Mouse (Mus musculus): ENCODE data around the gene Mrvi1. TPM values are rescaled to one million over a fixed set of nuclear protein-coding genes. Genes with fewer than 3 reads are reported as not detected.

Gene Mrvi1
- polyA plus RNA-seq, 1 experiment from 2014 or later, result 6.6 TPM

DNA sequence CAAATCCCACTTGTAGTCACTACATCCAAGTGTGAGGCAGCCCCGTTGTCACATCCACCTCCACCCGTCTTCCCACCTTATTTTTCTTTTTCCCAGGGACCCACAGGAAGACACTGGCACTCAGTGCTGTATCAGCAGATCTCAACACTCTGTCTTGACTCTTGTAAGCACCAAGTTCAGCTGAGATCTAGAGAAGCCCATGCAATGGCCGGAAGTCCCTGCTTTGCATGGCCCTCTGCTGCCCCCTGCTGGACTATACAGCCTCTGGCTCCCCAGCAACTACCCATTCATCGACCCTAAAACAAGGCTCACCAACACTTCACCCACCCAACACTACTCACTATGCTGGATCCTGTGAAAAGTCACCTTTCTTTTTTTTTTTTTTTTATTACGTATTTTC is 32.6 kb upstream of the Mrvi1 start:
- Histone ChIP-seq H3K4me1 (ENCODE audit: control insufficient read depth, insufficient read depth, low read length) (0 out of 2 replicates have a peak, but pooled peaks cover 2% of the 10 kb centered on the region), H3K36me3 (ENCODE audit: control insufficient read depth, insufficient read depth, low read length) (no peaks in the 10 kb centered on the region), H3K27me3 (ENCODE audit: control insufficient read depth, insufficient read depth, low read length) (no peaks in the 10 kb centered on the region; the same call in 1 of the 2 replicates), H3K9me3 (replicated peaks; ENCODE audit: control insufficient read depth, low read length) (no peaks in the 10 kb centered on the region), H3K4me2 (no peak overlapping the region), H3K9ac (ENCODE audit: low read depth, low read length) (no peak overlapping the region), H3K27ac (ENCODE audit: low read depth, low read length) (no peak overlapping the region), H3K4me3 (ENCODE audit: low read depth, low read length) (no peak overlapping the region)
- 14% methylated on average over 5 of the region's 5 CpGs for WGBS (ENCODE audit: insufficient replicate concordance)
- peak; percentile 71; the same call in 1 of the 2 replicates for ATAC-seq (replicated peaks; ENCODE audit: insufficient number of reproducible peaks, low FRiP score, low TSS enrichment)

DNA sequence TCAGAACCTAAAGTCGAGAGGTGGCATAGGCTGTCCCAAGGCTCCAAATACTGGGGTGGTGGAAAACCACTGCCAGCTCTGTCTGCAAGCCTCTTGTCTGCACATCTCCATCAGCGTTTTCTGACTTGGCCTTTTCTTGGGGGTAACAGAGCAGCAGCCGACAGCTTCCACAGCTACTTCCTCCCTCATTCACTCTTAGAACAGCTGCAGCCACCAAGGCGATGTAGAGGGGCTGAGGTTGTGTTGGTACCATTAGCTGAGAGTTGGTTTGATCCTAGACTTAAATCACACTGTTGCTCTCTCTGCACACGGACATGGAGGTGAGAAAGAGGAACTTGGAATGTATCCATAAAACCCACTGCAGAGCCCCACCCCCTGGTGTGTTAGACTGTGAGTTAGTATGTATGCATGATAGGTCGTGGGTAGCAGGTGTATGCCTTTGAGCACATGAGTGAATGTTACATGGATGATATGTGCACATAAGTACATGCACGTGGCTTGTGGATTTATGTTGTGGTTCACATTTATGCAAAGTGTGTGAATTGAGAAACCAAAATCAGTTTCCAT is 31.9 kb upstream of the Mrvi1 start:
- Histone ChIP-seq H3K4me1 (ENCODE audit: control insufficient read depth, insufficient read depth, low read length) (0 out of 2 replicates have a peak, but pooled peaks cover 2% of the 10 kb centered on the region), H3K27me3 (ENCODE audit: control insufficient read depth, insufficient read depth, low read length) (no peaks in the 10 kb centered on the region; the same call in 1 of the 2 replicates), H3K4me3 (ENCODE audit: low read depth, low read length) (no peak overlapping the region), H3K9ac (ENCODE audit: low read depth, low read length) (no peak overlapping the region), H3K36me3 (ENCODE audit: control insufficient read depth, insufficient read depth, low read length) (no peaks in the 10 kb centered on the region), H3K27ac (ENCODE audit: low read depth, low read length) (no peak overlapping the region), H3K9me3 (replicated peaks; ENCODE audit: control insufficient read depth, low read length) (no peaks in the 10 kb centered on the region), H3K4me2 (no peak overlapping the region)
- ATAC-seq (replicated peaks; ENCODE audit: insufficient number of reproducible peaks, low FRiP score, low TSS enrichment), result no peak
- WGBS (ENCODE audit: insufficient replicate concordance), result 74% methylated on average over 7 of the region's 7 CpGs

DNA sequence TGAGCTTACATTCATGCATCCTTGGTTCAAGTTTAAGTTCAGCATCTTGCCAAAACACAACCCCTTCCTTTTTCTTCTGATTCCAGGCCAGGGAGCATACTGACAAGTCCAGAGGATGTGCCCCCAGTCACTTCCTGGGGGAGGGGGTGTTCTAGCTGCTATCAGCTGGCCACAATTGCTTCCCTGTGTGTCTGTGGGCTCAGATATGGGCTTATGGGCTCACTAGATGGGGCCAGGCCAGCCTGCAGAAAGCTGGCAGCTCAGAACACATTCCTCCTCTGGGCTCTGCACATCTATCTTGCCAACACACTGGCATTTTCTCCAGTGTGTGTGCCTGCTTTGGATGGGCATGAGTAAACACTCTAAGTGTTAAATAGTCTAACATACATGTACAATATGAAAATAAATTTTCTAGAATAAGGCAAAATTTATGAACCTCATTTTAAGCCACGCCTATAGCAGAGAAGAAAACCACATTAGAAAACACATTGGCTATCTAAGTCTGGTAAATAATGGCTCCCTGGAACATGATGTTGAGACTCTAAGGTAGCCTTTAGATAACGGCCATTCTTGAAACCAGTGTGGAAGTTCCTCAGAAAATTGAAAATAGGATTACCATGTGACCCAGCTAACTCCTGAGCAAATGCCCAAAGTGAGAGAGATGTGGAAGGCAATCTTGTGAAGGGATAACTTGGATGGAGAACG is 22.0 kb upstream of the Mrvi1 start:
- ATAC-seq (replicated peaks; ENCODE audit: insufficient number of reproducible peaks, low FRiP score, low TSS enrichment), result peak; percentile 80
- H3K4me2 ChIP-seq, result no peak overlapping the region
- H3K9me3 ChIP-seq (replicated peaks; ENCODE audit: control insufficient read depth, low read length), result no peaks in the 10 kb centered on the region
- 67% methylated on average over 3 of the region's 3 CpGs for WGBS (ENCODE audit: insufficient replicate concordance)
- no peak overlapping the region for H3K9ac ChIP-seq (ENCODE audit: low read depth, low read length)
- peak overlapping the region; percentile 46; the same call in 1 of the 2 replicates for H3K27ac ChIP-seq (ENCODE audit: low read depth, low read length)
- H3K4me1 ChIP-seq (ENCODE audit: control insufficient read depth, insufficient read depth, low read length), result peaks cover 13% of the 10 kb centered on the region
- no peak overlapping the region for H3K4me3 ChIP-seq (ENCODE audit: low read depth, low read length)
- H3K27me3 ChIP-seq (ENCODE audit: control insufficient read depth, insufficient read depth, low read length), result no peaks in the 10 kb centered on the region
- H3K36me3 ChIP-seq (ENCODE audit: control insufficient read depth, insufficient read depth, low read length), result no peaks in the 10 kb centered on the region

DNA sequence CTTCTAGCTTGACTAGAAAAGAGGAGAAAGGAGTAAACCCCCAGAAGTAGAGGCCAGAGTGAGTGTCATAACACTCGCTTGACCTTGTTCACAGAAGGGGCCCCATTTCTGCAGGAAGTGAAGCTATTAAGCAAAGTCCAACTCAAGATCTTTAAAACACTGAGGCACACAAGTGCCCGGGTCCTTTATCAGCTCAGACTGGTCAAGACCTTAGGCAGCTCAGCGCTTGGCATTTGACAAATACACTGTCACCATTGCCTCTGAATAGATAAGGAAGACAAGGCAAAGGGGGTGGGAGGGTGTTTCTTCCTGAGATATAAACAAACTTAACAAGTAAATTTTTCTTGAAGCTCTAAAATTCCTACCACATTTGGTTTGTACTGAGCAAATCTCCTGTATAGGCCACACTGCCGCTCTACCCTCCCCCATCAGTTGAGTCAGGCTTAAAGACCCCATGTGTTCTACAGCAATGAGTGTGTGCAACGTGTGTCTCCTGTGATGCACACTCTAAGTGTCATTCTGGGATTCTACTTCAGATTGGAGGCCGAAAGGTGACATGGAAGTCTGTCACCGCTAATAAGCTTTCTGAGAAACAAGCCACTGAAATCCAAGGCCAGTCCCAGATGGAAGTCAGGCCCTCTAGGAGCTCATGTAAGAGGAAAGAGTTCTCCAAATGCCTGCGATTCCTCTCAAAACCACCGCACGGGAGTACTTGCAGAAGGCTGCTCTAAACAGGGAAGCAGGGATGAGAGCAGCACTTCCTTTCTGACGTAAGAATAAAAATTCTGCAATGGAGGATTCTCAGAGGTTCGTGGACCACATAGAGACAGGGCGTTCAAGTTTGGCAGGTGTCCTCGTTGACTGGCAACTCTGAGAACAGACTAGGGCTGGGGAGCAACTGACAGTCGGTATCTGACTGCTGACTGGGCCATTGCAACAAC is 16.9 kb upstream of the Mrvi1 start:
- Histone ChIP-seq H3K4me3 (ENCODE audit: low read depth, low read length) (no peak overlapping the region), H3K9ac (ENCODE audit: low read depth, low read length) (no peak overlapping the region), H3K4me1 (ENCODE audit: control insufficient read depth, insufficient read depth, low read length) (peaks cover 19% of the 10 kb centered on the region), H3K36me3 (ENCODE audit: control insufficient read depth, insufficient read depth, low read length) (no peaks in the 10 kb centered on the region), H3K4me2 (no peak overlapping the region), H3K27ac (ENCODE audit: low read depth, low read length) (peak overlapping the region; percentile 47; the same call in 1 of the 2 replicates), H3K27me3 (ENCODE audit: control insufficient read depth, insufficient read depth, low read length) (no peaks in the 10 kb centered on the region), H3K9me3 (replicated peaks; ENCODE audit: control insufficient read depth, low read length) (no peaks in the 10 kb centered on the region)
- no peak for ATAC-seq (replicated peaks; ENCODE audit: insufficient number of reproducible peaks, low FRiP score, low TSS enrichment)
- WGBS (ENCODE audit: insufficient replicate concordance), result 57% methylated on average over 15 of the region's 15 CpGs

DNA sequence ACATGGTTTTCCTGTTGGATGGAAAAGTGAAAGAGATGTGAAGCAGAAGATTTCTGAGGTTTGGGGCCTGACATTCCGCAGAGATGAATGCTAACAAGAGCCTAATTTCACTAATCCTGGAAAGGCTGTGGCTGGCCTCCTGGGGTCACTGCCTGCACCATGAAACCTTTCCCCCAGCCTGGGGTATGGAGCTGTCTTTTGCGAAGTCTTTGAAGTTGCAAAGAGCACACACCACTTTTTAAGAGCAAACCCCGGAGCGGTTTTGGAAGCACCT is 8.9 kb upstream of the Mrvi1 start:
- Histone ChIP-seq H3K27me3 (ENCODE audit: control insufficient read depth, insufficient read depth, low read length) (no peaks in the 10 kb centered on the region), H3K36me3 (ENCODE audit: control insufficient read depth, insufficient read depth, low read length) (no peaks in the 10 kb centered on the region), H3K27ac (ENCODE audit: low read depth, low read length) (no peak overlapping the region), H3K9ac (ENCODE audit: low read depth, low read length) (no peak overlapping the region), H3K4me3 (ENCODE audit: low read depth, low read length) (no peak overlapping the region), H3K4me1 (ENCODE audit: control insufficient read depth, insufficient read depth, low read length) (0 out of 2 replicates have a peak, but pooled peaks cover 10% of the 10 kb centered on the region), H3K4me2 (no peak overlapping the region), H3K9me3 (replicated peaks; ENCODE audit: control insufficient read depth, low read length) (no peaks in the 10 kb centered on the region)
- 38% methylated on average over 4 of the region's 4 CpGs for WGBS (ENCODE audit: insufficient replicate concordance)
- ATAC-seq (replicated peaks; ENCODE audit: insufficient number of reproducible peaks, low FRiP score, low TSS enrichment), result no peak

DNA sequence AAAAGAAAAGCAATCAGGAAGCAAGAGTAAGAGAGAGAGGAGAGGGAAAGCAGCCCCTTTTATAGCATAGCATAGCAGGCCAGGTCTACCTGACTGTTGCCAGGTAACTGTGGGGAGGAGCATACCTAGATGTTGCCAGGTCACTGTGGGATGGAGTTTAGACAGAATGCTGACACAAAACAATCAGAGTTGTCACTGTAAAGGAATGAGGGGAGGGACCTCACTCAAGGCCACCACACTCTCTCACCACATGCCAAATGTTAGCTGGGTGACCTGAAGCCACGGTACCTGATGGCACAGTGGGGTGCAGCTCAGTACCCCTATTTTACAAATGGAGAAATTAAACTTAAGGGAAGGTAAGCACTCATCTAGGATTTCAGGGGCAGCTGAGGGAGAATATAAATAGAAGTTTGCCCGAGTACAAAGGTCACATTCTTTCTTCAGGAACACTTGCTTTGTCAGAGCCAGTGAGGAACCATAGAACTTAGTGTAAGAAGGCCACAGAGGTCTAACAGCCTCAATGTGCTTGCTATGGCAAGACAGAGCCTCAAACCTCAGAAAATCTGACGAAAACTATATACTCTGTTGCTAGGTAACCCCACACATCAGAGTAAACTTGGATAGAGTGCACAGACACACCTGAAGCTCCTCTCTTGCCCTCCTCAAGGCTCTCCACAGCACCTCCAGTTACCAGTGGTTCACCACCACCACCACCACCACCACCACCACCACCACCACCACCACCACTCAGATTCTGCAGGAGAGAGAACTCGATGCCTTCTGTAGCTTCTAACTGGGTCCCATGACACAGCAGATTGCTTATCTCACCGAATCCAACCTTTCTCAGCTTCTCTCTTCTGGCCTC is 8.3 kb upstream of the Mrvi1 start:
- no peak overlapping the region for H3K27ac ChIP-seq (ENCODE audit: low read depth, low read length)
- 41% methylated on average over 5 of the region's 5 CpGs for WGBS (ENCODE audit: insufficient replicate concordance)

DNA sequence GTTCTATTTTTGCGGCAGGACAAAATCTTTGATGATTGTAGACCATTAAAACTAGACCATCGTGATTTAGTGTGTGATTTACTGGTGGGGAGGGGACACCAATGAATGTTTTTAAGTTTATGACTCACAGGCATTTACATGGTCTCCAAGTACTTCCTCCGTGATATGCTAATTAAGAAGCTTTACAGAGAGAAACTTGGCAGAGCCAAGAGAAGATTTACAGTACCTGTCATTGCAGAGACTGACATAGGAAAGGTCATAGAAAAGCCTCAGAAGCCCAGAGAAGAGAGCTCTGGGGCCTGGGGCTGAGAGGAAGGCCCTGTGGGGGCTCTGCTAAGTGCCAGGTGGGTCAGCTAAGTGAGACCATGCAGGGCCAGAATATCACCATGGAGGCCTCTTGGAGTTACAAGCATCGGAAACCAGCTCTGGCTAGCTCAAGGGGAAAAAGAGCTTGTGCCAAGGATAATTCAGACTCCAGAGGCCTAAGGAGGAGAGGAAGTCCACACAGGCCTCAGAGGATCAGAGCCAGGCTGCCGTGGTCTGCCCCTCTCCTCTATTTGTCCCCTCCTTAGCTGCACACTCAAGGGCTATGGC is 7.1 kb upstream of the Mrvi1 start:
- no peak overlapping the region for H3K27ac ChIP-seq (ENCODE audit: low read depth, low read length)
- ATAC-seq (replicated peaks; ENCODE audit: insufficient number of reproducible peaks, low FRiP score, low TSS enrichment), result no peak
- H3K4me3 ChIP-seq (ENCODE audit: low read depth, low read length), result no peak overlapping the region
- no peaks in the 10 kb centered on the region for H3K27me3 ChIP-seq (ENCODE audit: control insufficient read depth, insufficient read depth, low read length)
- no peak overlapping the region for H3K4me2 ChIP-seq
- peaks cover 15% of the 10 kb centered on the region for H3K4me1 ChIP-seq (ENCODE audit: control insufficient read depth, insufficient read depth, low read length)
- no peaks in the 10 kb centered on the region for H3K9me3 ChIP-seq (replicated peaks; ENCODE audit: control insufficient read depth, low read length)
- WGBS (ENCODE audit: insufficient replicate concordance), result 73% methylated on average over 5 of the region's 5 CpGs
- H3K9ac ChIP-seq (ENCODE audit: low read depth, low read length), result no peak overlapping the region
- H3K36me3 ChIP-seq (ENCODE audit: control insufficient read depth, insufficient read depth, low read length), result no peaks in the 10 kb centered on the region

More for the DNA sequence above, 8.3 kb upstream of the Mrvi1 start:
- no peak overlapping the region for H3K4me3 ChIP-seq (ENCODE audit: low read depth, low read length)
- no peaks in the 10 kb centered on the region for H3K36me3 ChIP-seq (ENCODE audit: control insufficient read depth, insufficient read depth, low read length)
- peaks cover 13% of the 10 kb centered on the region for H3K4me1 ChIP-seq (ENCODE audit: control insufficient read depth, insufficient read depth, low read length)
- no peak overlapping the region for H3K4me2 ChIP-seq
- no peak overlapping the region for H3K9ac ChIP-seq (ENCODE audit: low read depth, low read length)
- H3K9me3 ChIP-seq (replicated peaks; ENCODE audit: control insufficient read depth, low read length), result no peaks in the 10 kb centered on the region
- H3K27me3 ChIP-seq (ENCODE audit: control insufficient read depth, insufficient read depth, low read length), result no peaks in the 10 kb centered on the region
- ATAC-seq (replicated peaks; ENCODE audit: insufficient number of reproducible peaks, low FRiP score, low TSS enrichment), result no peak

DNA sequence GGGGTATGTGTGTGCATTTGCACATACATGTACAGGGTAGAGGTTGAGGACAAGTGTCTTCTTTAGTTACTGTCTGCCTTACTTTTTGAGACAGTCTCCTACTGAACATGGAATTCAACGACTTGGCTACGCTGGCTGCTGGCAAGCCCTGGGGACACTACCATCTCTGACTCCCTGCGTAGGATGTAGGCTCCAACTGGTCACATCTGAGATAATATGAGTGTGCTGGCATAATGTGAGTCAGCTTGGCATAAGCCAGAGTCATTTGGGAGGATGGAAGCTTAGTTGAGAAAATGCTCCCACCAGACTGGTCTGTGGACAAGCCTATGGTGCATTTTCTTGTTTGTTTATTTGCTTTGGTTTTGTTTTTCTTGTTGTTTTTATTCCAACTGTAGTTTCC is 5.8 kb upstream of the Mrvi1 start:
- WGBS (ENCODE audit: insufficient replicate concordance), result 85% methylated on average over 3 of the region's 3 CpGs
- no peak overlapping the region for H3K27ac ChIP-seq (ENCODE audit: low read depth, low read length)
- H3K4me2 ChIP-seq, result no peak overlapping the region
- no peak overlapping the region for H3K9ac ChIP-seq (ENCODE audit: low read depth, low read length)
- no peak for ATAC-seq (replicated peaks; ENCODE audit: insufficient number of reproducible peaks, low FRiP score, low TSS enrichment)
- no peak overlapping the region for H3K4me3 ChIP-seq (ENCODE audit: low read depth, low read length)
- no peaks in the 10 kb centered on the region for H3K36me3 ChIP-seq (ENCODE audit: control insufficient read depth, insufficient read depth, low read length)
- H3K4me1 ChIP-seq (ENCODE audit: control insufficient read depth, insufficient read depth, low read length), result peaks cover 15% of the 10 kb centered on the region
- no peaks in the 10 kb centered on the region for H3K27me3 ChIP-seq (ENCODE audit: control insufficient read depth, insufficient read depth, low read length)
- no peaks in the 10 kb centered on the region for H3K9me3 ChIP-seq (replicated peaks; ENCODE audit: control insufficient read depth, low read length)

Data from heart, embryonic 11.5 days (tissue).